Mouse (Mus musculus) forelimb bud, embryonic 11.5 days (tissue): Measurements from ENCODE around the gene Fbxl19.

Source experiments
- DNase-seq: peaks from one replicate; pipeline ENCODE4 v3.0.0-alpha.2; 2012; ENCODE audit warnings: low read depth, low spot score

Gene Fbxl19

DNA sequence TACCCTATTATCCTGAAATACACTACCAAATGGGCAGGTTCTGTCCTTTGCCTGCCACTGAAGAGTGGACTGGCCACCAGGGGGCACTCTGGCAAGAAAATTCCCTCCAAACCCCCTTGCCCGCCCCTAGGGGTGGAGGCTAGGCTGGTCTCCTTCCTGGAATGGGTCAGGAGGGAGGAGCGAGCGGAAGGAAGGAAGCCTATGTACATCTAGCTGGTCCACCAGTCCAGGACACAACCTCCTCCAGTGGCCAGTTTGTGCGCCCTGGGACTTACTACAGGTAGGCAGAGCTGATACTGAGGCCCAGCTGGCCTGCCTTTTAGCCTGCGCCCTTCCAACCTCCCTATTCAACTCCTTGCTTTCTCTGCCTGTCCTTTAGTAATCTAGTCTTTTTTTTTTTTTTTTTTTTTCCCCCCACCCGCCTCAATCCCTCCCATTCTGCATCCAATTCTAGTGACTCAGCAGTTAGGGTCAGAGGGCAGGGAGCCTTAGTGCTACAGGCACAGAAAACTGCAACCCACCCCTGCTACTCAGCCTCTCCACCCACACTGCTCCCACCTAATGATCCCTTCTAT lies 56.2 kb downstream of the Fbxl19 start, which contains the start of gene Hsd3b7:
Gene Hsd3b7 (plus strand): TSS at position 170 of the 575 bp plus-strand sequence.
- peak; percentile 92 for DNase-seq

DNA sequence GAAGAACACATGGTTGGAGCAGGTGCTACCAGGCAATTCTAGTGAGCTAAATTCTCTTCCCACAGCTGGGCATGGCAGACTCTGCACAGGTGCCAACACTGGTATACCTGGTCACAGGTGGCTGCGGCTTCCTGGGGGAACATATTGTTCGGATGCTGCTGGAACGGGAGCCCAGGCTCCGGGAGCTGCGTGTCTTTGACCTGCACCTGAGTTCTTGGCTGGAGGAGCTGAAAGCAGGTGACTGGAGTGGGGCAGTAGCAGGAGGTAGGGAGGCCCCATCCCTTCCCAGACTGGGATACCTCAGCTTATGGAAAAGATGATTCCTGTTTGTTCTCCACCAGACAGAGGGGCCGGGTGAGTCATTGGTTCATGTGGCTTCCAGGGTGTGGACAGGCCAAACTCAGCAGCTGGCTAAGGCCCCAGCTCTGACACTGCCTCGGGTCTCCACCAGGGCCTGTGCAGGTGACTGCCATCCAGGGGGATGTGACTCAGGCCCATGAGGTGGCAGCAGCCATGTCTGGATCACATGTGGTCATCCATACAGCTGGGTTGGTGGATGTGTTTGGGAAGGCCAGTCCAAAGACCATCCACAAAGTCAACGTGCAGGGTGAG lies 56.8 kb downstream of the Fbxl19 start:
- DNase-seq, result no peak

DNA sequence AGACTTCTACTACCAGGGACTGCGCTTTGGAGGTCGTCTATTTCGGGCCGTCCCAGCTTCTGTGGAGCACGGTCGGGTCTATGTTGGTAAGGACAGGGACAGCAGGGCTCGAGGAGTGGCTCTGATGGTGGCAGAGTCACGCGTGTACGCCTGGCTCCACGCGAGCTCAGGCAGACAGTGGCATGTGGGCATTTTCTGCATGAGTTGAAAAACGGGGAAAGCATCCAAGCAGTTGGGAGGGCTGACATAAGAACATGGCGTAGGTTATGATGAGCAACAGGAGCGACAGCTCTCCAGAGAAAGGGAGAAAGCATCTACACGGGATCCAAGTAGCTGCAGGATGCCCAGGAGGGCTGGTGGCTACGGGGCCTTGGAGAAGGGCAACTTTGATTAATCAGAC lies 58.0 kb downstream of the Fbxl19 start:
- no peak for DNase-seq

- no peak for DNase-seq
Measured at GRCm38 (mm10) chr7:127808821-127809220, 64.5 kb downstream of the Fbxl19 start.

GRCm38 (mm10) chr7:127809846-127810245 lies 65.5 kb downstream of the Fbxl19 start:
- no peak for DNase-seq

GRCm38 (mm10) chr7:127810650-127811049 lies 66.3 kb downstream of the Fbxl19 start:
- no peak for DNase-seq

DNA sequence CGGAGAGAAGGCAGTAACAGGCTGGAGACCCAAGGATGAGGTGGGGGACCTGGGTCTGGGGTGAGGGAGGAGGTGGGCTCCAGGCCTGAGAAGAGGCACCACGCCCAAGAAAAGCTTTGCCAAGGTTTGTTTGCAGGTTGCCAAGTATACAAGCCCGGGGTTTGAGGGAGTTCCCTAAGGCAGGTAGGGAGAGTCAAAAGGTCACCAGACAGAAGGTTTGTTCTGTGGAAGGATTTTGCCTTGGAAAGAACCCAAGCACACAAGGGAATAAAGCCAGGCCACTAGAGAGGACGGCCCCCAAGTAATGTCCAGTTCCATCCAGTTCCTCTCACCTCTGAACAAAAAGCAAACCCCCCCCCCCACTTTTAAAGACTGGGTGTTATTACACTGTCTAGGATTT lies 66.9 kb downstream of the Fbxl19 start:
- no peak for DNase-seq

- no peak for DNase-seq
Measured at GRCm38 (mm10) chr7:127812292-127812691, 67.9 kb downstream of the Fbxl19 start.

DNA sequence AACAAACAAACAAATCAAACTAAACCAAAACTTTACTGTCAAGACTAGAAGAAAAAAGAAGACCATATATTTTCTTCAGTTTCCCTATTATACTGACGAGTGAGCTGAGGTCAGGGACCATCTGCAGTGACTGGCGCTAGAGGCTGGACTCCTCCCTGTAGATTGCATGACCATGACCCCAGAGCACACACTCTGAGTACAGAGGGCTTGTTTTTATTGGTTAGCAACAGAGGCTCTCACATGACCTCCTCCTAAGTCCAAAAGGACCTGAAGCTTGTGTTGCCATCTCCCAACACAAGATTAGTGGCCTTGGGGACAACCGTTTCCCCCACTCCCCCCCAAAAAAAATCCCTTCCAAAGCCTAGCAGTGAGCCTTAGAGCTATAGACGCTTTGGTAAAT lies 69.5 kb downstream of the Fbxl19 start:
- no peak for DNase-seq

DNA sequence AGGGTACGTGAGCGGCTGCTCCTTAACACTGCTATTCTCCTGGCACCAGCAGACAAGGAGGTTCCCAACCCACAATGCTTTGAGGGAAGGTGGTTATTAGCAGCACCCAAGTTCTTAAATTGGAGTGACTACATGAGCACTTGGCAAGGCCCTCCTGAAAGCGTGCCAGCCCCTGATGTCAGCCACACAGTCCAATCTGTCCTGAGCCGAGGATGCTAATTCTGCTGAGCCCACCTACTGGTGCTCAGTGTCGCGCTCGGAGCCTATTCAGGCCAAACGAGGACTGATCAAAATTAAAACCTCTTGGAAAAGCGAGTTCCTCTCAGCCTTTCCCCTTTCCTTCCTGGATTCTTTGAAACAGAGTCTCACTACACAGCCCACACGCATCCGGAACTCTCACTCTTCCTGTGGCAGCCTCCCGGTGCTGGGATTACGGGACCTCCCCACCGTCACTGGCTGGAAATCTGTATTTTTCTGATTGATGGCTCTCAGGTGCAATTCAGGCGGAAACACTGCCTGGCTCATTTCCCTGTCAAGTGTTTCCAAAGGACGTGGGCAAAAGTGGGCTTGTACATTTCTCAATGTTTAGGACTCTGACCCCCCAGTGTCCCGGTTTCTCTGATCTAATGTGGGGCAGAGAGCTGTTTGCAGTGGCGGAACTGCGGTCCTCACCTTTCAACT lies 70.0 kb downstream of the Fbxl19 start:
- DNase-seq, result no peak

DNA sequence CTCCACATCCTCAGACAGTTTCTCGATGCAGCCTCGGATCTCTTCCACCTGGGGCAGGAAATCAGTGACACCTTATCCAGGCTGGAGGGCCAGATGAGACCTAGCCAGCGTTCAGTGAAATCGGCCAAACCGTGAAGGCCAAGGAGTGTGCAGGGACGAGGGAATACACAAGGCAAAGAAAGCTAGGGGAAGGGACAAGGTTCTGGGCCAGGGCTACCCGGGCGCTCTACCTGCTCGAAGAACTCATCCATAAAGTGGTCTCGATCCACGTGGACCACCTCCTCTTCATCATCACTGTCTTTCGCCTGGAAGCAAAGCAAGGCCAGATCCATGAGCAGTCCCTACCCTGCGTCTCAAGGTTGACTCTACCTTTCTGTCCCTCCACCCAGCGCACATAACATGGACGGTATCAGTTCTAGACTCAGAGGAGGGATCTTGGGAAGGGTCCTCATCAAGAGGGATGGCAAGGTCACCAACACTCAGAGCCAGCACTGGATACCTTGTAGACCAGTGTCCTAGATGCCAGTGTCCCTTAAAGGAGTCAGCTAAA lies 70.8 kb downstream of the Fbxl19 start:
- DNase-seq, result no peak

DNA sequence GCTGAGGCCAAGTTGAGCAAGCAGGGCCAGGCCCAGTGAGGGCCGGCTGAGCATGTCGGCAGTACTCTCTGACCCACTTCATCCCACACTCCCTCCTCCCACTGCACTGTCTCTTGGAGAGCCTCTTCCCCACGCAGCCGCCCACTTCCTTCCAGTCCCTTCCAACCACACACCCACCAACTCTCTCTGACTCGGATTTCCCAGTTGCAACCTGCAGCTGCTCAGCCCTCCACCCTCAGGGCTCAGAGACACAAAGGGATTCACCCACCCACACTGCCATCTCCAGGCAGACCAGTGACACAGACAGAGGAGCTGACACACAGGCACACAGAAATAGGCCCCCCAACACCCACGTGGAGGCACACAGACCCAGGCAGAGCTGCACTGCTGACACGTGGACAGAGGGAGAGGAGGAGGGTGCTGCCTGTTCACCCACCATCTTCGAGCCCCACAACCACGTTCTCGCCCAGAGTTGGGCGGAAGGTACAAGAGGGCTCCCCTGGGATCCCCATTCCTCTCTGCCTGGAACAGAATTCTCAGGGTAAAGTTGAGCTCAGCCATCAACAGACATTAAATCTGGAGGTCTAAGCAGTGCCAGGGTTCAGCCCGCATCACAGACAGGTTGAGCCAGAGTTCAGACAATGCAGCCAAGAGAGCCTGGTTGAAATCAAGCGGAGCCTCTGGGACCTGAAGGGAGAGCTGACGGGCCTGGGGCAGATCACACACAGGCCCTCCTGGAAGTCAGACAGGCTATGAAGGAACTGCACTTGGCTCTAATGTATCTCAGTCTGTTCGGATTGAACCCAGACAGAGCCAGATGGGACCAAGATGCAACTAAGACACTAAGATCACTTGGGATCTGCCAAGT lies 71.8 kb downstream of the Fbxl19 start:
- no peak for DNase-seq

DNA sequence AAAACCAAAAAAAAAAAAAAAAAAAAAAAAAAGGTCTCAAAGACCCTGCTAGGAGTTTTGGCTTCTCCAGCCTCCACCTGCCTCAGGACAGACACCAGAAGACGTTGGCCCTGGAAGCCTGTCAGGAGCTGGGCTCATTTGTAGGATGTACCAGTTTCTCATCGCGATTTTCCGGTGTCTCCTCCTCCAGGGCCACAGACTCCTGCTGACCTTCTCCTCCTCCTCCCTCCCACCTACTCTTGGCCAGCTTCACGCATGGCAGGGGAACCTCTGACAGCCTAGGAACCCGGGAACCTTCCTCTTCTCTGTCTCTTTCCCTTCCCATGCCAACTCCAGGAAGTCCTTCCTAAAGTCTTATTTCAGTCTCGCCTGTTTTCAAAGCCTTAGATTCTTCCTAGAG lies 72.7 kb downstream of the Fbxl19 start:
- no peak for DNase-seq

DNA sequence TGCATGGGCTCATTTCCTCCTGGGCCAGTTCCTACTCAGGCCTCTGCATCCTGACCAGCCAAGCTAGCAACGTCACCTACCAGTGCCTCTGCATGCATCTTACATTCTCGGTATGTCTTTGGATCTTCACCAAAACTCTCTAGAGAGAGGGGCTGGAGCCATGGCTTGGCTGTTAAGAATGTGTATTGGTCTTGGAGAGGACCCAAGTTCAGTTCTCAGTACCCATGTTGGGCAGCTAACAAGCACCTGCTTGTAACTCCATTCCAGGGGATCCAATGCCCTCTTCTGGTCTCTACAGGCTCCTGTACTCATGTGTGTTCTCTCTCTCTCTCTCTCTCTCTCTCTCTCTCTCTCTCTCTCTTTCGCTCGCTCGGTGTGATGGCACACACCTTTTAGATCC lies 73.4 kb downstream of the Fbxl19 start:
- DNase-seq, result no peak
